Mouse (Mus musculus) heart, postnatal 36 days (tissue): ENCODE measurements around the gene Sgsm1. TPM values are rescaled to one million over a fixed set of nuclear protein-coding genes. Genes with fewer than 3 reads are reported as not detected.

Experiments
- DNase-seq, 2 experiments: peaks; one replicate each; pipeline ENCODE4 v3.0.0; 2021 to 2022
- intact Hi-C: fragments of 180-260 bp; cut with DNase I; formaldehyde crosslinking; loops from one replicate; pipeline ENCODE4 v1.15.1; 2025
- microRNA-seq, 2 experiments: library from miRNA; unstranded; fragments of <30 nt; microRNA quantifications; one replicate each; pipeline ENCODE4 v1.2.0; 2021; ENCODE audit warnings: borderline number of aligned reads in 2 of 2
- total RNA-seq, 2 experiments: library from RNA; stranded (reverse); gene quantifications; 2 replicates each; pipeline ENCODE4 v1.2.3; 2021

Sgsm1 gene
- total RNA-seq, 2 experiments from 2014 or later = 0.44 to 0.60 TPM

DNA sequence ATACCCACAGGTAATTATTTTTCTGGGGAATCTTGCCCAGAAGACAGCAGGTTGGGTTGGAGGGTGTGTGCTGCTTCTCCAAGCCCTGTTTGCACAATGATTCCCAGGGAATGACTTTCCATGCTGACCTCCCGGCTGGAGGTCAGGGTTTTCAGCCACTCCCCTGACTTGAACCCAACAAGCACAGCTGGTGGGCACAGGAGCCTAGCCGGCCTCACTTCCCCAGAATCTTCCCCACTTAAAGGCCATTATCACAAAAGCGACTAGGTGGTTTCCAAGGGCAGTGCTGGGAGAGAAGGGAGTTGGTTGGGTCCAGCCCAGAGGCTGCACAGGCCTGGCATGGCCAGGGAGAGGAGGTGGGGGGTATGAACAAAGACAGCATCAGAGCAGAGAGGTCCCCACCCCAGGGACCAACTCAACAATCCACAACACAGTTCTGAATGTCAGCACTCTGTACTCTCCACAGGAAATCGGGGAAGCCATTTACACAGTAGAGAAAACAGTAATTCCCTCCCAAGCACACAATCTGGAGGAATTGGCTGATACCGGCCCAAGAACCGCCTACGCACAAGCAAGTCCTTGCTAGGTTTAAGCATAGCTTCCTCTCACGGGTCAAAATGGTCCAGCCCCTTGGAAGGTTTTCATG lies 111.3 kb downstream of the Sgsm1 start:
- intact Hi-C loops = loop anchor here (2.0 kb wide), 1 partner anchor 16 kb away; no protein-coding TSS in a partner anchor
- DNase-seq = no peak

- intact Hi-C loops = loop anchor here (2.0 kb wide), 1 partner anchor 16 kb away; no protein-coding TSS in a partner anchor
- no peak for DNase-seq
Observed at GRCm38 (mm10) chr5:113196916-113197794, 113.4 kb downstream of the Sgsm1 start.

- intact Hi-C loops = loop anchor here (2.0 kb wide), 1 partner anchor 15 kb away; no protein-coding TSS in a partner anchor
- no peak for DNase-seq
Observed at GRCm38 (mm10) chr5:113195907-113196306, 114.7 kb downstream of the Sgsm1 start.

- no peak for DNase-seq
- intact Hi-C loops = no loop called here
Observed at GRCm38 (mm10) chr5:113195451-113195850, 115.1 kb downstream of the Sgsm1 start.

GRCm38 (mm10) chr5:113193762-113194161 lies 116.8 kb downstream of the Sgsm1 start:
- intact Hi-C loops = no loop called here
- no peak for DNase-seq

Small RNA genes within 50 kb of the gene (microRNA-seq; reads per million reads assigned to microRNA genes)
- 0 reads per million in 2 experiments for gene Mir7229
- gene Mir7230 = 0 reads per million in 2 experiments

Other genes with a start within 250 kb of the Sgsm1 start
- gene Crybb2, start 240.7 kb downstream of the Sgsm1 start, total RNA-seq = not detected
- 1 to 10 TPM in 1 of 2 experiments, under 1 TPM in 1; 0.28 to 1.8 TPM for gene Crybb3, start 229.2 kb downstream of the Sgsm1 start, total RNA-seq
- gene 2900026A02Rik, start 89.5 kb downstream of the Sgsm1 start, total RNA-seq = 10 to 100 TPM; 21.0 to 23.6 TPM
- not detected for gene Tmem211, start 83.9 kb downstream of the Sgsm1 start, total RNA-seq
- not detected for gene Aym1, start 46.5 kb upstream of the Sgsm1 start, total RNA-seq
- gene Wscd2, start 179.5 kb upstream of the Sgsm1 start, total RNA-seq = under 1 TPM; 0.28 to 0.49 TPM